Mouse (Mus musculus): ENCODE measurements around the gene Pdzd2.

The Pdzd2 gene

GRCm38 (mm10) chr15:12565281-12565680 is 174.4 kb downstream of the Pdzd2 start:
- in situ Hi-C loops (cut with MboI; ENCODE audit: low pct_unique_long_range_greater_than_20kb in 1 of 2, low sequenced_read_pairs in 2 of 2, unreplicated experiment in 1 of 2): no loop called here

GRCm38 (mm10) chr15:12560505-12560904 is 179.2 kb downstream of the Pdzd2 start:
- in situ Hi-C loops (cut with MboI; ENCODE audit: low pct_unique_long_range_greater_than_20kb in 1 of 2, low sequenced_read_pairs in 2 of 2, unreplicated experiment in 1 of 2): no loop called here

- in situ Hi-C loops (cut with MboI; ENCODE audit: low pct_unique_long_range_greater_than_20kb in 1 of 2, low sequenced_read_pairs in 2 of 2, unreplicated experiment in 1 of 2): no loop called here
These were observed 181.9 kb downstream of the Pdzd2 start for GRCm38 (mm10) chr15:12557663-12558436.

GRCm38 (mm10) chr15:12553211-12553610 is 186.5 kb downstream of the Pdzd2 start:
- in situ Hi-C loops (cut with MboI; ENCODE audit: low pct_unique_long_range_greater_than_20kb in 1 of 2, low sequenced_read_pairs in 2 of 2, unreplicated experiment in 1 of 2): no loop called here

GRCm38 (mm10) chr15:12550919-12551318 is 188.8 kb downstream of the Pdzd2 start:
- in situ Hi-C loops (cut with MboI; ENCODE audit: low pct_unique_long_range_greater_than_20kb in 1 of 2, low sequenced_read_pairs in 2 of 2, unreplicated experiment in 1 of 2): no loop called here

- in situ Hi-C loops (cut with MboI; ENCODE audit: low pct_unique_long_range_greater_than_20kb in 1 of 2, low sequenced_read_pairs in 2 of 2, unreplicated experiment in 1 of 2): no loop called here
These were observed 189.3 kb downstream of the Pdzd2 start for GRCm38 (mm10) chr15:12550376-12550775.

GRCm38 (mm10) chr15:12549919-12550305 is 189.8 kb downstream of the Pdzd2 start:
- in situ Hi-C loops (cut with MboI; ENCODE audit: low pct_unique_long_range_greater_than_20kb in 1 of 2, low sequenced_read_pairs in 2 of 2, unreplicated experiment in 1 of 2): no loop called here

- in situ Hi-C loops (cut with MboI; ENCODE audit: low pct_unique_long_range_greater_than_20kb in 1 of 2, low sequenced_read_pairs in 2 of 2, unreplicated experiment in 1 of 2): no loop called here
These were observed 190.3 kb downstream of the Pdzd2 start for GRCm38 (mm10) chr15:12549271-12549918.

GRCm38 (mm10) chr15:12548696-12549095 is 191.0 kb downstream of the Pdzd2 start:
- in situ Hi-C loops (cut with MboI; ENCODE audit: low pct_unique_long_range_greater_than_20kb in 1 of 2, low sequenced_read_pairs in 2 of 2, unreplicated experiment in 1 of 2): no loop called here

GRCm38 (mm10) chr15:12547640-12548405 is 191.9 kb downstream of the Pdzd2 start:
- in situ Hi-C loops (cut with MboI; ENCODE audit: low pct_unique_long_range_greater_than_20kb in 1 of 2, low sequenced_read_pairs in 2 of 2, unreplicated experiment in 1 of 2): no loop called here

GRCm38 (mm10) chr15:12546781-12547180 is 192.9 kb downstream of the Pdzd2 start:
- in situ Hi-C loops (cut with MboI; ENCODE audit: low pct_unique_long_range_greater_than_20kb in 1 of 2, low sequenced_read_pairs in 2 of 2, unreplicated experiment in 1 of 2): no loop called here

- in situ Hi-C loops (cut with MboI; ENCODE audit: low pct_unique_long_range_greater_than_20kb in 1 of 2, low sequenced_read_pairs in 2 of 2, unreplicated experiment in 1 of 2): no loop called here
These were observed 194.1 kb downstream of the Pdzd2 start for GRCm38 (mm10) chr15:12545671-12546070.

GRCm38 (mm10) chr15:12545220-12545619 is 194.5 kb downstream of the Pdzd2 start:
- in situ Hi-C loops (cut with MboI; ENCODE audit: low pct_unique_long_range_greater_than_20kb in 1 of 2, low sequenced_read_pairs in 2 of 2, unreplicated experiment in 1 of 2): no loop called here

GRCm38 (mm10) chr15:12543686-12544325 is 195.9 kb downstream of the Pdzd2 start:
- in situ Hi-C loops (cut with MboI; ENCODE audit: low pct_unique_long_range_greater_than_20kb in 1 of 2, low sequenced_read_pairs in 2 of 2, unreplicated experiment in 1 of 2): no loop called here

GRCm38 (mm10) chr15:12542316-12542715 is 197.4 kb downstream of the Pdzd2 start:
- in situ Hi-C loops (cut with MboI; ENCODE audit: low pct_unique_long_range_greater_than_20kb in 1 of 2, low sequenced_read_pairs in 2 of 2, unreplicated experiment in 1 of 2): no loop called here

- in situ Hi-C loops (cut with MboI; ENCODE audit: low pct_unique_long_range_greater_than_20kb in 1 of 2, low sequenced_read_pairs in 2 of 2, unreplicated experiment in 1 of 2): no loop called here
These were observed 200.0 kb downstream of the Pdzd2 start for GRCm38 (mm10) chr15:12539618-12540302.

GRCm38 (mm10) chr15:12533254-12533653 is 206.5 kb downstream of the Pdzd2 start:
- in situ Hi-C loops (cut with MboI; ENCODE audit: low pct_unique_long_range_greater_than_20kb in 1 of 2, low sequenced_read_pairs in 2 of 2, unreplicated experiment in 1 of 2): no loop called here

GRCm38 (mm10) chr15:12532568-12532967 is 207.2 kb downstream of the Pdzd2 start:
- in situ Hi-C loops (cut with MboI; ENCODE audit: low pct_unique_long_range_greater_than_20kb in 1 of 2, low sequenced_read_pairs in 2 of 2, unreplicated experiment in 1 of 2): no loop called here

All from mouse embryonic stem cell (cell line).